Mouse (Mus musculus): ENCODE results near the gene Lctl. TPM values are rescaled to one million over a fixed set of nuclear protein-coding genes. Genes with fewer than 3 reads are reported as not detected.
A peak's percentile ranks its signal among the peaks of the same experiment; 100 is the strongest.

Lctl gene
- polyA plus RNA-seq, 1 experiment from 2014 or later = not detected

DNA sequence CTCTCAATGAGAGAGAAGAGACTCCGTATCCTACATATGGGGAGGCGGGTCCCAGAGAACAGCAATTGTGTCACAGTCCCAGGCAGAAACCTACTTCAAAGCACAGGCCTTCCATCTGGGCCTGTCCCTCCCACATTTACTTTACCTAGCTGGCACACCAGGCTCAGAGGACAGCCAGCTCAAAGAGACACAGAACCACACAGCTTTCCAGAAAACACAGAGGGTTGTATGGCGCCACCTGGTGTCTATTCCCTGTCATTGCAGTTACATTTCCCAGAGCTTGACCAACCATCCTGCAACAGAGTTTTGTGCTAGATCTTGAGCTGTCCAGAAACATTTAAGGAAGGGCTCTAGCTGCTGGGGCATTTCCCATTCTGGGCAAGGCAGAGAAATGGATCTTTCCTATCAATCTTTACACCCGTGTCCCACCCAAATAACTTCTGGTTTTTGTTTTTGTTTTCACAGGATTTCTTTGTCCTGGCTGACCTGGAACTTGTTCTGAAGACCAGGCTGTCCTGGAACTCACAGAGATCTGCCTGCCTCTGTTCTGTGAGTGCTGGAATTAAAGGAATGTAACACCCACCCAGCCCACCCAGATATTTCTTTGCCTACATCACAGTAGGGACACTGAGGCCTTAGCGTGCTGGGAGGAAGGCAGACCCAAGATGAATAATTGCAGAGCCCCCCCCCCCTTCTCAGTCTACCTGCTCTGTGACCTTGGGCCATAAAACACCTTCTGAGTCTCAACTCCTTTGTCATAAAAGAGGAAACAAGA lies 29.3 kb upstream of the Lctl start:
- no peak overlapping the region for H3K4me3 ChIP-seq
- no peaks in the 10 kb centered on the region for H3K9me3 ChIP-seq (replicated peaks)
- peaks cover 46% of the 10 kb centered on the region for H3K27me3 ChIP-seq (ENCODE audit: low read depth, poor library complexity, severe bottlenecking)
- DNase-seq (ENCODE audit: low spot score) = peak; percentile 79
- no peaks in the 10 kb centered on the region for H3K36me3 ChIP-seq
- H3K27ac ChIP-seq (replicated peaks) = peak overlapping the region; percentile 20; the same call in 1 of the 2 replicates
- peaks cover 34% of the 10 kb centered on the region for H3K4me1 ChIP-seq
- WGBS = 41% methylated on average over 5 of the region's 5 CpGs

DNA sequence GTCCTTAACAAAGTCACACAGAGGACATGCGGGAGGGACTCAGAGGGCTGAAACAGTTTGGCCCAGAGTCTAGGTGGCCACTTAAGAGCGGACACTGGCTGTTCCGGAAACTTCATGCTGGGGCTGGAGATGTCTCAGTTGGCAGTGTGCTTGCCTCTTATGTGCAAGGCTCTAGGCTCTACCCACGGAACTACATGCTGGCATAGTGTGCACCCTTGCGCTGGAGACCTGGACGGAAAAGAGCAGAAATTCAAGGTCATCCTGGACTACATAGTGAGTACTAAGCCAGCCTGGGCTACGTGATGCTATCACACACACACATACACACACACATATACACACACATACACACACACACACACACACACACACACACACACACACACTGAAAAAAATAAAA lies 28.6 kb upstream of the Lctl start:
- Histone ChIP-seq H3K27me3 (ENCODE audit: low read depth, poor library complexity, severe bottlenecking) (peaks cover 39% of the 10 kb centered on the region), H3K27ac (replicated peaks) (no peak overlapping the region), H3K36me3 (no peaks in the 10 kb centered on the region), H3K4me1 (peaks cover 34% of the 10 kb centered on the region), H3K9me3 (replicated peaks) (no peaks in the 10 kb centered on the region), H3K4me3 (no peak overlapping the region)
- WGBS = 91% methylated on average over 7 of the region's 7 CpGs
- DNase-seq (ENCODE audit: low spot score) = no peak

DNA sequence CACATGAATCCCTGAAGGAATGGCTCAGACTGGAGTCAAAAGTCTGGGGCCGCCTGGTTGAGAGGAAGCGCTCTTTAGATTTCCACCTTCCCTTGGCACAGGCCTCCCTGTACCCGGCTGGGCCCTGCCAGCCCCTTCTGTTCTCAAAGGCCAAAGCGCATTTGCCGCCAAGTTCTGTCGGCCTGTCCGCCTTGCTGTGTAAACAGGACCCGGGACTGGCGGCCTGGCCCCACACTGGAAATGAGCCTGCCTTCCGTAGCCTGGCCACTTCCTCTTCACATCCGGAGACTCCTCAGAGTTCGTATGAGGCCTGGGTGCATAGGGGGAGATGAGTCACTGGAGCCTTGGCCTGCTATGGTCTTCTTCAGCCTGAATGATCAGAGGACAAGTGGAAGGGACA lies 27.9 kb upstream of the Lctl start:
- Histone ChIP-seq H3K9me3 (replicated peaks) (no peaks in the 10 kb centered on the region), H3K27ac (replicated peaks) (peak overlapping the region; percentile 33; the same call in 1 of the 2 replicates), H3K4me3 (no peak overlapping the region), H3K36me3 (no peaks in the 10 kb centered on the region), H3K27me3 (ENCODE audit: low read depth, poor library complexity, severe bottlenecking) (peaks cover 32% of the 10 kb centered on the region), H3K4me1 (peaks cover 37% of the 10 kb centered on the region)
- WGBS = 81% methylated on average over 12 of the region's 12 CpGs
- DNase-seq (ENCODE audit: low spot score) = no peak

DNA sequence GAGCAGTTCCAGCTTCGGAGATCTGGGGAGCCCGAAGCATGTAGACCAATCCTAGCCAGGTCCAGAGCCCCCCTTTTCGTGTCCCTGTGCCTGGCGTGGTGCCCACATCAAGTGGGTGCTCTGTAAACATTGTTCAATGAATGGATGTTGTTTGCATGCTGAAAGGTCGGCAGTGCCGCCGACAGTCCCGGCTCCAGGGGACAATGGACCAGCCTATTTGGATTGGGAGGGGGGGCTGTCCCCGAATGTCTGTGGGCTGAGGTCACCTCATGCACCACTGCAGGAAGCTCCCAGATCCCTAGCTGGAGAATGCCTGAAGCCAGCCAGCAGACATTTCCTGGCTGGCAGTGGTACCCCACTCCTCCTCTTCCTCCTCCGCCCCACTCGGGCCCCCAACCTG lies 22.9 kb upstream of the Lctl start:
- Histone ChIP-seq H3K27ac (replicated peaks) (peak overlapping the region; percentile 77), H3K4me1 (peaks cover 16% of the 10 kb centered on the region), H3K36me3 (no peaks in the 10 kb centered on the region), H3K27me3 (ENCODE audit: low read depth, poor library complexity, severe bottlenecking) (no peaks in the 10 kb centered on the region), H3K4me3 (no peak overlapping the region), H3K9me3 (replicated peaks) (no peaks in the 10 kb centered on the region)
- WGBS = 81% methylated on average over 11 of the region's 11 CpGs
- no peak for DNase-seq (ENCODE audit: low spot score)

DNA sequence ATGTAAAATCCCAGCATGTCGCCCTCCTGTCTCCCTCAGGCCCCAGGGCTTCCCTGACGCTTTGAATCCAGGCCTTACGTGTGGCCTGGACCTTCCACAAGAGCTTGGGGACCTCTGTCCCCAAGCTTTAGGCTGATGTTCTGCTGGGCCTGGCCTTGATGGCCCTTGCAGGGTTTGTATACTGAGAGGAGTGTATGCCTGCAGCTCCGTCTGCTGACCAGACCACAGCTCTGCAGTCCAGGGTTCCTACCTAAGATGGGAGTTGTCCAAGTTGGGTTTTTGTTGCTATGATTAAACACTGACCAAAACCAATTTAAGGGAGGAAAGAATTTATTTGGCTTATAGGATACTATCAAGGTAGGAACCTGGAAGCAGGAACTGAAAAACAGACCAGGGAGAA lies 18.7 kb upstream of the Lctl start:
- DNase-seq (ENCODE audit: low spot score) = no peak
- no peak overlapping the region for H3K27ac ChIP-seq (replicated peaks)
- H3K4me3 ChIP-seq = no peak overlapping the region
- H3K9me3 ChIP-seq (replicated peaks) = no peaks in the 10 kb centered on the region
- H3K27me3 ChIP-seq (ENCODE audit: low read depth, poor library complexity, severe bottlenecking) = 0 out of 2 replicates have a peak, but pooled peaks cover 3% of the 10 kb centered on the region
- 60% methylated on average over 4 of the region's 4 CpGs for WGBS
- H3K4me1 ChIP-seq = peaks cover 16% of the 10 kb centered on the region
- H3K36me3 ChIP-seq = no peaks in the 10 kb centered on the region

DNA sequence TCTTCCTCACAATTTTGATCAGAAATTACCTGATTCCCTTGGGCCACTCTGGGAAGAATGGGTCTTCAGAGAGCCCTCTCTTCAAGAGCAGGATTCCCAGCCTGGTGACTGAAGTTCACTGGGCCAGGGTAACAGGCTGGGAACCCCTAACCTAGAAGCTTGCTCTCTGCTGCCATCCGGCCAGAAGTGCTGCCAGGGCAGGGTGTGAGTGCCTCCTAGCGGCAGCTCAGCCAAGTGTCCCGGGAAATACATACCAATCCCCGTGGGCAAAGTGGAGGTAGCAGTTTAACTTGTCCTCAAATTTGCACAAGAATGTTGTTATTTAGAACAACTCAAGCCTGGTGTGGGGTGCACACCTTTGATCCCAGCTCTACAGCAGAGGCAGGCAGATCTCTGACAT lies 16.5 kb upstream of the Lctl start:
- peak; percentile 79 for DNase-seq (ENCODE audit: low spot score)
- H3K27me3 ChIP-seq (ENCODE audit: low read depth, poor library complexity, severe bottlenecking) = 0 out of 2 replicates have a peak, but pooled peaks cover 3% of the 10 kb centered on the region
- H3K4me1 ChIP-seq = no peaks in the 10 kb centered on the region
- H3K9me3 ChIP-seq (replicated peaks) = no peaks in the 10 kb centered on the region
- no peaks in the 10 kb centered on the region for H3K36me3 ChIP-seq
- WGBS = 7% methylated on average over 4 of the region's 4 CpGs
- H3K27ac ChIP-seq (replicated peaks) = no peak overlapping the region
- no peak overlapping the region for H3K4me3 ChIP-seq

DNA sequence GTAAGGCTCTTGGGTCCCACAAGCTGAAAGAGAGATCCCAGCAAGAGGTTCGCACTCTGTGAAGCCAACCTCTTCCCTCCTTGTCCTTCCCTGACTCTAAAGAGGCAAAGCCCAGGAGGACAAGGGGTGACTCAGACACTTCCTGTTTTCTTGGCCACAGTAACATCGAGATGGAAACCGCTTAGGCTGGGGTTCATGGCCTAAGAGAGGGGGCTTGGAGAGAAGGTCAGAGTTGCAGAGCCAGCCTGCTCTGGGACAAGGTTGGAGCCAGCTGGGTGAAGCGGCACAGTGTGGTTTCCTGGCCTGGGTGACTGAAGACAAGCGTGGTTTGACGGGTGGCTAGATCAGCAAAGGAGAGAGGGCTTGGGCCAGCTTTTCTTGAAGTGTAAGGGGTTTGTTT lies 11.6 kb upstream of the Lctl start:
- Histone ChIP-seq H3K27ac (replicated peaks) (no peak overlapping the region), H3K9me3 (replicated peaks) (no peaks in the 10 kb centered on the region)
- WGBS = 82% methylated on average over 6 of the region's 6 CpGs

DNA sequence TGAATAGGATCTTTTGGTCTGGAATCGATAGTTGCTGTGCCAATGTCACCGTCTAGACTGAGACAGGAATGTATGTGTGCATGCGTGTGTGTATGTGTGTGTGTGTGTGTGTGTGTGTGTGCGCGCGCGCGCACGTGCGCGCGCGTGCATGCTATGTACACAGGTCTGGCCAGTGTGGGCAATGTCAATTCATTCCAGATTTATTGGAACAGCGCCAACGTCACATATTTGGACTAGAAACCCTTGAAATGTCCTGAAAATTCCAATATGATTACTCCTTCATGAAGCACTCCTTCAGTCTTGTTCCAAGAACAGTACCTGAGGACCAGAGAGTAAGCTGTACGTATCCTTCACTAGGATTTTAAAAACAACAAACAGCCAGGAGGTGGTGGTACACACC lies 6.4 kb upstream of the Lctl start:
- Histone ChIP-seq H3K4me3 (no peak overlapping the region), H3K4me1 (no peaks in the 10 kb centered on the region), H3K27ac (replicated peaks) (no peak overlapping the region), H3K9me3 (replicated peaks) (no peaks in the 10 kb centered on the region), H3K36me3 (no peaks in the 10 kb centered on the region), H3K27me3 (ENCODE audit: low read depth, poor library complexity, severe bottlenecking) (no peaks in the 10 kb centered on the region)
- 95% methylated on average over 16 of the region's 16 CpGs for WGBS
- DNase-seq (ENCODE audit: low spot score) = no peak

More for the DNA sequence above, 11.6 kb upstream of the Lctl start:
- H3K27me3 ChIP-seq (ENCODE audit: low read depth, poor library complexity, severe bottlenecking) = 0 out of 2 replicates have a peak, but pooled peaks cover 3% of the 10 kb centered on the region
- no peak overlapping the region for H3K4me3 ChIP-seq
- H3K4me1 ChIP-seq = no peaks in the 10 kb centered on the region
- H3K36me3 ChIP-seq = no peaks in the 10 kb centered on the region
- no peak for DNase-seq (ENCODE audit: low spot score)

DNA sequence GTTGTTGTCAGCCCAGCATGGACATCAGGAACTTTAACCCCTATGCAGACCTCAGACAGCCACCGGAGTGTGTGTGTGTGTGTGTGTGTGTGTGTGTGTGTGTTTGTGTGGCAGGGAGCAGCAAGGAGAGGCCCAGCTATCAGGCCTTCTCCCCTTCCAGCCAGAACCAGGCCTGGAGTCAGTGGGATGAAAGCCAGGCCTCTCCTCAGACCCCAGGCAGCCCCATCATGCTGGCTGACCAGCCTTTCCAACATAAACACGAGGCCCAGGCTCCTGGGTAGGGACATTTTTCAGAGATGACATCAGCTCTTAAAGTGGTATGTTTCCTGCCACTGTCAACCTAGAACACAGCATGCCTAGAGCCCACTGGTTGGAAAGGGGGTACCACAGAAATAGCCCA lies 2.3 kb upstream of the Lctl start:
- Histone ChIP-seq H3K4me1 (no peaks in the 10 kb centered on the region), H3K27me3 (ENCODE audit: low read depth, poor library complexity, severe bottlenecking) (no peaks in the 10 kb centered on the region), H3K4me3 (no peak overlapping the region), H3K36me3 (no peaks in the 10 kb centered on the region), H3K9me3 (replicated peaks) (no peaks in the 10 kb centered on the region), H3K27ac (replicated peaks) (no peak overlapping the region)
- WGBS = 67% methylated on average over 2 of the region's 2 CpGs
- peak; percentile 28 for DNase-seq (ENCODE audit: low spot score)

DNA sequence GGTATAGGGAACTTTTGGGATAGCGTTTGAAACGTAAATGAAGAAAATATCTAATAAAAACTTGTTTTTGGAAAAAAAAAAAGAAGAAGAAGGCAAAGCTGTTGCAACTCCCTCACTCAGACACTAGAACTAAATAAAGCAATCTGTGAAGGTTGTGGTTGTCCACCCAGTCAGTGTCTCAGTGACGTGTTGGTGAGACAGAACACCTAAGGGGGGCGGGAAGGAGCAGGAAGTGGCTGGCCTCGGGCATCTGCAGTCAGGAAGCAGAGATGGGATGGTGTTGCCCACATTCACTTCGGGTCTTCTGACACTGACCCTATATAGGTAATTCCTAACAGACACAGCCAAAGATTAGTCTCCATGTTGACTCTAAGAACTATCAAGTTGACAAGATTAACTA lies 1.2 kb upstream of the Lctl start:
- DNase-seq (ENCODE audit: low spot score) = no peak
- Histone ChIP-seq H3K36me3 (no peaks in the 10 kb centered on the region), H3K9me3 (replicated peaks) (no peaks in the 10 kb centered on the region), H3K27ac (replicated peaks) (no peak overlapping the region), H3K27me3 (ENCODE audit: low read depth, poor library complexity, severe bottlenecking) (no peaks in the 10 kb centered on the region), H3K4me1 (peaks cover 1% of the 10 kb centered on the region), H3K4me3 (no peak overlapping the region)
- WGBS = 86% methylated on average over 6 of the region's 6 CpGs

DNA sequence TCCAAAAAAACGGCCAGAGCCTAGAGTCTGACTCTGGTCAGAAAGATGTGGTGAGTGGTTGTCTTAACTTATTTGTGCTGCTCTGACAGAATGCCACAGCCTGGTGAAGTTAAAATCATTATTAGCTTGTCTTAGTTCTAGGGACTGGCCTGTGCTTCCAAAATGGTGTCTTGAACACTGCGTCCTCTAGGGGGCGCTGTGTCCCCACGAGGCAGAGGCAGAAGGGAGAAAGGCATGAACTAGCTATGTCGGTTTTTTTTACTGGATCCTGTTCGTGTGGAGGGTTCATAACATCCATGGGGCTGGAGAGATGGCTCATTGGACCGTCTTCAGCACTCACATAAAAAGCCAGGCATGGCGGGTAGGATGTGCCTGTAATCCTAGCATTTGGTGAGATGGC lies 3.0 kb downstream of the Lctl start:
- Histone ChIP-seq H3K36me3 (no peaks in the 10 kb centered on the region), H3K9me3 (replicated peaks) (no peaks in the 10 kb centered on the region), H3K4me3 (no peak overlapping the region), H3K27me3 (ENCODE audit: low read depth, poor library complexity, severe bottlenecking) (no peaks in the 10 kb centered on the region), H3K4me1 (peaks cover 7% of the 10 kb centered on the region), H3K27ac (replicated peaks) (no peak overlapping the region)
- peak; percentile 60 for DNase-seq (ENCODE audit: low spot score)
- WGBS = 33% methylated on average over 8 of the region's 8 CpGs

DNA sequence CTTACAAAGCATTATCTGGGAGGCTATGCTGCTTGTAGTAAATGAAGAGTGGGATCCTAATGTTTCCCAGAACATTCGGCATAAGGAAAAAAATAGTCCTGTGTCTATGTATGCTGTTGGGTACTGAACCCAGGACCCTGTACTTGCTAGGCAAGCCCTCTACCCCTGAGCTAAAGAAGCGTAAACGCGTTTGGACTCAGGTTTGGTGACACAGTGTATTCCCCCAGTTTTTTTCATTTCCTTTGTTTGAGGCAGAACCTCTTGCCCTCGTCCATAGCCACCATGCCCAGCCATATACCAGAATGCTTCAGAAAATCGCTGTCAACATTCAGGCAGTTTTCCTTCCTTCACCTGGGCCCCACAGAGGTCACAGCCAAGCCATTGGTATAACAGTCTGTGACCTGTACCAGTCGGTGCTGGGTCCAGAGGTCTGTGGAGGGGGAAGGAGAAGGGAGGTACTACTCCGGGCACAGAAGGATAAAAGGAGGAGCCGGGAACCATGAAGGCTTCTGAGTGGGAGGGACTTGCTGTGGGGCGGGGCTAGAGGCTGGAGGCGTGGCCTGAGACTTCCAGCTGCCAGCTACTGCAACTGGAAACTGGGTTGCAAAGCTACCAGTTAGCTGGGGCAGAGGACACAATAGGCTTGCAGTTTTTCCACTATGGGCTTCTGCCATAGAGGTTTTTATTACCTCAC lies 3.8 kb downstream of the Lctl start:
- peak; percentile 23 for DNase-seq (ENCODE audit: low spot score)
- Histone ChIP-seq H3K27ac (replicated peaks) (no peak overlapping the region), H3K9me3 (replicated peaks) (no peaks in the 10 kb centered on the region), H3K36me3 (no peaks in the 10 kb centered on the region), H3K4me1 (peaks cover 7% of the 10 kb centered on the region), H3K4me3 (no peak overlapping the region), H3K27me3 (ENCODE audit: low read depth, poor library complexity, severe bottlenecking) (no peaks in the 10 kb centered on the region)
- 46% methylated on average over 11 of the region's 11 CpGs for WGBS

DNA sequence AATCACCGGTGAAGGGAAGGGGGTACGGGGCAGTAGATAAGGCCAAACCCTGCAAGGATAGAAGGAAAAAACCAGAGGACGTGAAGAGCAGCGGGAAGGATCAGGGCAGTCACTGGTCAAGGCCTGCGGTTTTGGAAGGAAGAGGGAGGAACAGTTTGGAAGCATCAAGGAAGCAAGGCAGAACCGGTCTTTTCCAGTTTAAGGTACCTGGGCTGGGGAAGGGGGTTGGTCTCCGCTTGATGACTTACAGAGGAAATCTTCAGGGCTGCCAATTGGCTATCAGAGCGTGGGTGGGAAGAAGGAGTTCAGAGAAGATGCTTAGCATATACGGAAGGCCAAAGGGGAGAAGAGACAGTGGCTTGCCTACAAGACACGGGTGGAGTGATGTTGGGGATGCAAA lies 5.7 kb downstream of the Lctl start:
- no peak for DNase-seq (ENCODE audit: low spot score)
- WGBS = 89% methylated on average over 10 of the region's 10 CpGs
- Histone ChIP-seq H3K4me3 (no peak overlapping the region), H3K36me3 (no peaks in the 10 kb centered on the region), H3K27me3 (ENCODE audit: low read depth, poor library complexity, severe bottlenecking) (no peaks in the 10 kb centered on the region), H3K9me3 (replicated peaks) (no peaks in the 10 kb centered on the region), H3K27ac (replicated peaks) (no peak overlapping the region), H3K4me1 (peaks cover 11% of the 10 kb centered on the region)

Data from midbrain, embryonic 10.5 days (tissue).